Mouse (Mus musculus) forelimb bud, embryonic 11.5 days (tissue): ENCODE measurements around the gene Fchsd2.
A peak's percentile ranks its signal among the peaks of the same experiment; 100 is the strongest.

ENCODE experiments used
- DNase-seq: peaks from one replicate; pipeline ENCODE4 v3.0.0-alpha.2; 2012; ENCODE audit warnings: low read depth, low spot score

Fchsd2 gene

DNA sequence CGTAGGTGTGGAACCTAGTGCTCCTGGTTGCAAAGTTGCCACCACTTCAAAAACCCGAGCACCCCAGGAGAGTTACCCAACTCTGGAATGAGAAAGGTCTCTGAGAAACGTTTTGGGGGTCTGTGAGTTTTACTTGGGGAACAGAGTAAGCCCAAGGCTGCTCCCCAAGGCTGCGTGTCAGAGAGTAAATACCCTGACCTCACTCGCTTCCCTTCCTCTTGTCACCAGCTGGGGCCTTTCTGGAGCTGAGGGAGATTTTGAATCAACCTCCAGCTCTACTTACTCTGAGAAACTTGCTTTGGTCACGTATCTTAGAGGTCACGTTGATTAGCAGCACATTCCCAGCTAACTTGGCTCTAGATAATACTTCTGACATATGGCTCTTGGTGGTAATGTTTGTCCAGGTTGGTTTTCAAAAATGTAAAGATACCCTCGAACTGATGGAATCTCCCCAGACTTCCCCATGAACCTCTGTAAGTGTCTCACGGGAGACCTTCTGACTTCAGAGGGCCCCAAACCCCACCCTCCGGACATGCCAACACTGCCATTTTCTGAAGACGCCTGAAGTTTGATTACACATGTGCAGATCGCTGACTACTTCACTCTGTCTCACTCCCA lies 20.4 kb upstream of the Fchsd2 start:
- no peak for DNase-seq

DNA sequence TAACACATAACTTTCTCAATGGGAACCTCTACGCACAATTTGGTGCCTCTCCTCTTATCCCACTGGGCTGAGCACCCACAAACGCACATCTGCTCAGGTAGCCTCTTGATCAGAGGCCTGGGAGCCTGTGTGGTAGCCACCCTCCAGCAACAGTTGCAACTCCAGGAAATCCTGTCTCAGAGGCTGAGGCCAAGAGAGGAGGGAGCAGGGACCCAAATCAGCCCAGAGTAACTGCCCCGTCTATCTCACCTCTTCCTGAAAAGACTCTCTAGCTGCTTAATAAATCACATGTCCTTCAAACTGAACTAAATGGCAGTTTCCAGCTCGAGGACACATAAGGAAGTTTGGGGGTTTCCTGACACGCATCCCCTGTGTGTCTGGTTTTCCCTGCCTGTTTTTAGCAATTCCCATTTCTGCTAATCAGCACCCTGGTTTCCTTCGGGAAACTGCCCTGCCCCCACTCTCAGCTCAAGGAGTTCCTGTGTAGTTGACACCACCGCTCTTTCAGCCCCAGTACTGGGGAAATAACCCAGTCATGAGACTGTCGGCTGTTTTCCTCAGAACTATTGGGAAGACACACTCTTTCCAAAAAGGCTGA lies 18.4 kb upstream of the Fchsd2 start:
- DNase-seq, result no peak

DNA sequence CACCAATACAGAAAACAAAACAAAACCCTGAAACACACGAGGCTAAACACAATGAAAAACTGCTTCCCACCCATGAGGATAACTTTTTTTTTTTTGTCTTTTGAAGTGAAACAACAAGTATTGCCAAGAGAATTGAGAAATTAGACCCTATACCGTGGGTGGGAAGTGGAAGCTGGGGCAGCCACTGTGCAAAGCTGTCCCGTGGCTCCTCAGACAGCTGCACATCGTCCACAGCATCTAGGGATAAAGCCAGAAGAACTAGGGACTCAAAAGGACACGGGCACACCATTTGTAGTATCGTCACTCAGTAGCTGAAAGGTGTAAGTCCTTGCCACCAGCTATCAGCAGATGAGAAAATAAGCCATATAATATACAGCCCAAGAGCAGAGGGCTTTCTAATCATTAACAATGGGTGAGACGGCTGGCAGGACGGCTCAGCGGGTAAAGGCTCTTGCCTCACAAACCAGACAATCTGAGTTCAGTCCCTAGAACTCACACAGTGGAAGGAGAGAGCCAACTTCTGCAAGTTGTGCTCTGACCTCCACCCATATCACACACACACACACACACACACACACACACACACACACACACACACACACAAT lies 9.0 kb upstream of the Fchsd2 start:
- no peak for DNase-seq

GRCm38 (mm10) chr7:101084816-101085456 lies 7.7 kb upstream of the Fchsd2 start:
- no peak for DNase-seq

DNA sequence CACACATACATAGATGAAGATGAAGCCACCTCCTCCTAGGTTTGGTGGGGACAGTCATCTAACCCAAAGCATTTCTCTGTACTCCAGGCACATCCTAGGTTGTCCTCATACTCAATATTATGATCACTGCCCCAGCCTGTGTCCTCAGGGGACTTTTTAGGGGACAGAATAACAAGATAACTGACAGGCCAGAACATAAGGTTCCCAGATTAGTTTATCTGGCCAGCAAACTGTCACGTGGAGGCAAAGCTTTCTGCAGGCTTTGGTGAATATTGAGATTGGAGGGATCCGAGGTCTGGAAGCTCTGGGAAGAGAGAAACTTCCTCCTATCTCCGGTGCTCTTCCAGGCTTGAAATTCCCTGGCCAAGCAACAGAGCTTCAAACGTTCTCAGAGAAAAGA lies 6.9 kb upstream of the Fchsd2 start:
- no peak for DNase-seq

DNA sequence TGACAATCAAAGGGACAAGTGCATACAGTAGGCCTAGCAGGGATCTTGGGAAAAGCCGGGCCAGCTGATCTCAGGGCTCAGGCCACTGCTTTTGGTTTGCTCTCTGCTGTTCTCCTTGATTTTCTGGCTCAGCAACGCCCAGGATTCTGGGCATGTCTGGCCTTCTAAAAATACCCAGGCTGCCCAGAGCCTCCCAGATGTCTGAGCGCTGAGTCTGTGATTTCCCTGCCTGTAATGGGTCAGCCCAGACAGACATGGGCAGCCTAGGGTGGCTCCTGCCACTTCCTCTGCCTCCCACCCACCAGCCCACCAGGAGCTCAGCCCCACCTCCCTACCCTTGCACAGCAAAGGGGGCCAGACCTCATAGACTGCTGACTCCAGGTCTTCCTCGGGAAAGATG lies 4.0 kb upstream of the Fchsd2 start:
- no peak for DNase-seq

GRCm38 (mm10) chr7:101089242-101089641 lies 3.4 kb upstream of the Fchsd2 start:
- no peak for DNase-seq

- no peak for DNase-seq
Observed at GRCm38 (mm10) chr7:101093231-101093630, 568 bp downstream of the Fchsd2 start.

GRCm38 (mm10) chr7:101094746-101095145 lies 2.1 kb downstream of the Fchsd2 start:
- DNase-seq, result no peak

GRCm38 (mm10) chr7:101095560-101095959 lies 2.9 kb downstream of the Fchsd2 start:
- no peak for DNase-seq

DNA sequence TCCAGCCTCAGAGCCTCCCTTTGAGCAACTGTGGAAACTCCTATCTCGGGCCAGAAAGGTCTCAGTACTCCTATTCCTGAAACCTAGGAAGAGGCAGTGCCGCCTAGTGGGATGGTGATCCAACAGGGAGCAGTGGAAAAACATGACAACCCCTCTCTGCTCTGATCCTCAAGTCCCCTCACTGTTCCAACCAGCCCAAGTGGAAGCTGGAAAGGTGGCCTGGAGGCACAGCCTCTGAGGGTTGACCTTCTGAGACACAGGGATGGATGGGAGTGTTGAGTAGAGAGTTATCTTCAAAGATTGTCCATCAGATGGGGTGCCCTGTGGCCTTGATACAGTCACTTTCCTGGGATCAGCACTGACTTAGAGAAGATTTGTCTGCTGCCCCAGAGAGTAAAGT lies 3.9 kb downstream of the Fchsd2 start:
- DNase-seq, result no peak

DNA sequence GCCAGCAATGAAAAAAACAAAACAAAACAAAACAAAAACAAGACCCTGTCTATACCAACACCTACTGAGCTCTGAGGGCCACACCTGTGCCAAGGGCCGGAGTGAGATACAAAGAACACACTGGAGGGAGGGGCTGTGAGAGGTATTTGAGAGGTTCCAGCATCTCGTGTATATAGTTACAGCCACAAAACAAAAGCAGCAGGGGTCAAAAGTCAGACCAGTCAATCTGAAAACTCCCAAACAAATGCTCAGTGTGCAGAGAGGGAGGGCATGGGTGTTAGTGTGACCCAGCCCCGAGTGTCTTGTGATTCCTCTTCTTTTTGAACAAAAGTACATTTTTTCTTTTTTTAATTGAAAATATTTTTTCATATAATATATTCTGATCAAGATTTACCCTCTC lies 4.4 kb downstream of the Fchsd2 start:
- no peak for DNase-seq

GRCm38 (mm10) chr7:101099981-101100380 lies 7.3 kb downstream of the Fchsd2 start:
- no peak for DNase-seq

- no peak for DNase-seq
Observed at GRCm38 (mm10) chr7:101101156-101101691, 8.6 kb downstream of the Fchsd2 start.

DNA sequence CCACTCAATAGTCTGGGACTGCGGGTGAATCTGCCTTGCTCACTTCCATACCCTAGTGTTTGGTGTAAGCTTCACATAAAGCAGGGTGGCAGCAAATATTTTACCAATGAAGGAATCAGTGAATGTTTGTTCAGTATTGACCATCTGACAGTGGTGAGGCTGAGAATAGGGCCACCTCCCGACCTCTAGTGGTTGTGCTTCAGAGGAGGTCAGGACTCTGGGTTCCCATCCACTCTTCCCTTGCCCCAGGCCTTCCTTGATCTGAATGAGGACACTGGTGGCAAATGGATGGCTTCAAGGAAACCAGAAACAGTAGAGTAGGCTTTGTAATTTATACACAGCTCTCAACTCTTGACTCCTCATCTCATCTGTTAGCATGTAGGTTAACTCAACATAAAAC lies 14.0 kb downstream of the Fchsd2 start:
- no peak for DNase-seq

- no peak for DNase-seq
Observed at GRCm38 (mm10) chr7:101107073-101107810, 14.6 kb downstream of the Fchsd2 start.

DNA sequence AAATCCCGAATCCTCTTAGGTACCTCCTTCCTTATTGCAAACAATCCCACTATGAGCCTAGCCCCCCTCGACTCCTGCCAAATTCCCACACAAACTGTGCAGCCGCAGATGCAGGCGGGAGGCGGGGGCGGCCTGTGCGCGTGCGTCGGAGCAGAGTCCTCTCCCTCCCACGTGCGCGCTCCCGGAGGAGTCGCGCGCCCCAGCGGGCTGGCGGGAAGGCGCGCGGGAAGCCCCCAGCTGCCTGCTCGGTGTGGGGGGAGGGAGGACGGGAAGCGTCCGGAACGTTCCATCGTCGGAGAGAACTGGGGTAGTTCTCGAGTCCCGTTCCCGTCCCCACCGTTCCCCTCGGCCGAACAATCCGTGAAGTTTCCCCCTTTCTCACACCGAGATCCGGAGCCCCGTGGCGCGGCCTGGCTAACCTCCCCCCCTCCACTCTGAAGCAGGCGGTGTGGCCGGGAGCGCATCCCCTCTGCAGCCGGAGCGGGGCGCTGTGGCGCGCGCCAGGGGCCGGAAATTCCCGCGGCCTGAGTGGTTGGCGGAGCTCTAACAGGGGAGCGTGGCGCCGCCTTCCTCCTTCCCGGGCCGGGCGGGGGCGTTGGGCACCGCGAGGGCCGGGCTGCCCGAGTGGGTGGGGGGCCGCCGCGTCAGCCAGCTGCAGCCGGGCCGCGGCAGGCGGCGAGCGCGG lies 15.4 kb downstream of the Fchsd2 start:
- DNase-seq, result peak; percentile 97

GRCm38 (mm10) chr7:101108653-101109005 lies 16.0 kb downstream of the Fchsd2 start:
- no peak for DNase-seq

DNA sequence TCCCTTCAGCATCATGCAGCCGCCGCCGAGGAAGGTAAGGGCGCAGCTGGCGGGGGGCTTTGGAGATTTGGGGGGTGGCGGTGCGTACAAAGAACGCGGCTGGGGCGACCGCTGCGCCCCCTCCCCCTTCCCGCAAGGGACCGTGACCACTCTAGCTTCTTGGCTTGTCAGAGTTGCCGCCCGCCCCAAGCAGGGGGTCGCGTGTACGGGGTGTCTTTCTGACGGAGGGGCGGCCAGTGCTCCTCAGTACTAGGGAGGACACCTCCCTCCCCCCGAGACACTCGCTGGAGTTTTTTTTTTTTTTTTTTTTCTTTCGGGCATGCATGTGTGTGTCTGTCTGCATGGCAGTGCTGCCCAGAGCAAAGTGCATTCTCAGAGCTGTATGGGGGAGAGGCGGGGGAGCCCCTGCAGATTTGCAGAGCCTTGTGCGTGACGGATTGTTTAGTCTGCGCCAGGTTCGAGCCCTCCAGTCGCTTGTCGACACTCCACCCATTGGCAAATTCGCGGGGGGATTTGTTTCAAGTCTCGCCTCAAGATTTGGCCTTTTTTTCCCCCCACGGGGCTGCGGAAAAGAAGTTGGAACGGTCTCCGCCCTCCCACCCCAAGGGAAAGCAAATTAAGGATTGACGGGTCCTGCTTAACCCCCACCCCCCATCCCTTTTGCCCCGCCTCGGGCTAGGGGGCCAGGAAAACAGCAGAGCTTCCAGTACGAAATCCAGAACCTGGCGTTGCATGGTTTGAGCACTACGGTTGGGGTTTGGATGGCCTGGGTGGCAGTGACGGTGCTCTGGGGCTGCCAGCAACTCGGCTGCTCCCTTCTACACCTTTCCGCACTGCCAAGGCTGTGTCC lies 16.6 kb downstream of the Fchsd2 start:
- peak; percentile 29 for DNase-seq

GRCm38 (mm10) chr7:101109856-101110350 lies 17.2 kb downstream of the Fchsd2 start:
- DNase-seq, result no peak
